Mouse (Mus musculus): ENCODE data around the gene Smug1. TPM values are rescaled to one million over a fixed set of nuclear protein-coding genes. Genes with fewer than 3 reads are reported as not detected.

Smug1 gene
- polyA plus RNA-seq, 1 experiment from 2014 or later = 3.8 TPM

DNA sequence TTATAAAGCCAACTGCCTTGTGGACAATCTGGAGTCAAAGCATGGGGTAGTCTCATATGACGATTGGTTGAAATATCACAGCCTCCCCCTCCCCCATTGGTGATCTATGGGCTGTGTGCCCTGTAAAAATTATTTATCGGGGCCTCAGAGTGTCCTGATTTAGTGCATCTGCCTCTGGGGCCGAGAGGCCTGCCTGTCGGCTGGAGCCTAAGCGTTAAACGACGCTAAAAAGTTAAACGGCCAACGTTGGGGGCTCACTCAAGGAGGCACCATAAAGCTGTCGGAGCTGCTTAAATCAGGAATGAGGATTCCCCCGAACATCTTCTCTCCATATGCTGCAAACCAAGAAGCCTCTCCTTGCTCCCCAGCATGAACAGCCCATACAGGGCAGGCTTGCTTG, 46.3 kb downstream of the Smug1 start:
- no peak overlapping the region for H3K4me2 ChIP-seq (ENCODE audit: low read depth, low read length)
- no peaks in the 10 kb centered on the region for H3K4me1 ChIP-seq (ENCODE audit: insufficient read depth)
- peaks cover 44% of the 10 kb centered on the region for H3K27me3 ChIP-seq (ENCODE audit: insufficient read depth, low read length)
- H3K9me3 ChIP-seq (ENCODE audit: low read length) = no peaks in the 10 kb centered on the region
- WGBS (ENCODE audit: insufficient replicate concordance) = 43% methylated on average over 11 of the region's 11 CpGs
- ATAC-seq (no peak), DNase-seq (no peak)
- no peak overlapping the region for H3K4me3 ChIP-seq (ENCODE audit: low read depth, low read length)
- H3K9ac ChIP-seq (replicated peaks) = no peak overlapping the region
- no peak overlapping the region for H3K27ac ChIP-seq (ENCODE audit: low read depth)
- H3K36me3 ChIP-seq (replicated peaks; ENCODE audit: insufficient read depth, low read length) = no peaks in the 10 kb centered on the region
- TF ChIP-seq CTCF (IDR thresholded peaks at IDR 0.05; ENCODE audit: low read depth) (no peak), EP300 (IDR thresholded peaks at IDR 0.05; ENCODE audit: low read depth) (no peak)

- H3K4me2 ChIP-seq (ENCODE audit: low read depth, low read length) = no peak overlapping the region
- no peak for ATAC-seq
Measured at GRCm38 (mm10) chr15:103115726-103116125, 51.2 kb downstream of the Smug1 start.

DNA sequence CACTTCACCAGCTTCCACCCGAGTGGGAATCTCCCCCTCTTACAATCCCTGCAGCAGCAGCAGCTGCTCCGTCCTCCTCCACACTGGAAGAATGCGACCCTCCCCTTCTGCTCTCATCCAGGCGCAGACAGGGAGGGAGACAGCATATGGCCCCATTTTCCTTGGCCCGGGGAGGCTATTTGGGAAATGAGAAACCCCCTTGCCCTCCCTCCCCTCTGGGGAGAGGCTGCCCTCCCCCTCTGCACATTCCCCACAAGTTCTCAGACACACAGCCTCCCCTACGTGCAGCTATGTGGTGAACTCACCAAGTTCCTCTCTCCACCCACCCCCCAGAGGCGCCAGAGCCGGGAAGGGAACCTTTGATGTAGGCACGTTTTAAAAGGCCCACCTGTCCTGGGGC, 51.6 kb downstream of the Smug1 start:
- ATAC-seq = no peak
- TF ChIP-seq EP300 (IDR thresholded peaks at IDR 0.05; ENCODE audit: low read depth) = no peak
- TF ChIP-seq CTCF (IDR thresholded peaks at IDR 0.05; ENCODE audit: low read depth) = no peak

More at GRCm38 (mm10) chr15:103115726-103116125, 51.2 kb downstream of the Smug1 start:
- TF ChIP-seq EP300 (IDR thresholded peaks at IDR 0.05; ENCODE audit: low read depth) (no peak), CTCF (IDR thresholded peaks at IDR 0.05; ENCODE audit: low read depth) (no peak)
- no peak for DNase-seq
- WGBS (ENCODE audit: insufficient replicate concordance) = 49% methylated on average over 5 of the region's 5 CpGs
- Histone ChIP-seq H3K9ac (replicated peaks) (no peak overlapping the region), H3K36me3 (replicated peaks; ENCODE audit: insufficient read depth, low read length) (no peaks in the 10 kb centered on the region), H3K4me1 (ENCODE audit: insufficient read depth) (no peaks in the 10 kb centered on the region), H3K4me3 (ENCODE audit: low read depth, low read length) (no peak overlapping the region), H3K27me3 (ENCODE audit: insufficient read depth, low read length) (peaks cover 55% of the 10 kb centered on the region), H3K27ac (ENCODE audit: low read depth) (no peak overlapping the region), H3K9me3 (ENCODE audit: low read length) (no peaks in the 10 kb centered on the region)

DNA sequence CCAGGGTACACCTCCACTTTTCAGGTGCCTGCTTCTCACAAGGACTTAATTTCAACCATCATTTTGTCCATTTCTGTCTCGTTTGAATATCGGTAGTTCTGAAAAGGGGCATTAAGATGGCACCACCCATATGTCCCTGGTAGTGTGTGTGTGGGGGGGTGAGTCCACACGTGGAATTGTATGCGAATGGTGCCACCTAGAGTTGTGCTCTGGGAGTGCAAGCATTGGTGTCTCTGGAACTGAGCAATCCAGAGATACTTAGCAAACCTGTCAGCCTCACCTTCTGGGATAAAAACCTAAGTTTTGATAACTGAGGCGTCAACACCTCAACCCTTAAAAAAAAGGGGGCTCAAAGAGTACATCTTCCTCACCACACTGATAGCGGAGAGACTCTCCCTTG, 53.8 kb downstream of the Smug1 start:
- no peaks in the 10 kb centered on the region for H3K36me3 ChIP-seq (replicated peaks; ENCODE audit: insufficient read depth, low read length)
- H3K9me3 ChIP-seq (ENCODE audit: low read length) = no peaks in the 10 kb centered on the region
- H3K4me1 ChIP-seq (ENCODE audit: insufficient read depth) = no peaks in the 10 kb centered on the region
- H3K4me2 ChIP-seq (ENCODE audit: low read depth, low read length) = no peak overlapping the region
- peaks cover 51% of the 10 kb centered on the region for H3K27me3 ChIP-seq (ENCODE audit: insufficient read depth, low read length)
- no peak overlapping the region for H3K9ac ChIP-seq (replicated peaks)
- 74% methylated on average over 6 of the region's 6 CpGs for WGBS (ENCODE audit: insufficient replicate concordance)
- DNase-seq = no peak
- no peak overlapping the region for H3K27ac ChIP-seq (ENCODE audit: low read depth)
- no peak for ATAC-seq
- TF ChIP-seq EP300 (IDR thresholded peaks at IDR 0.05; ENCODE audit: low read depth) (no peak), CTCF (IDR thresholded peaks at IDR 0.05; ENCODE audit: low read depth) (no peak)
- H3K4me3 ChIP-seq (ENCODE audit: low read depth, low read length) = no peak overlapping the region

More for the DNA sequence above, 51.6 kb downstream of the Smug1 start:
- no peak overlapping the region for H3K27ac ChIP-seq (ENCODE audit: low read depth)
- no peak overlapping the region for H3K4me2 ChIP-seq (ENCODE audit: low read depth, low read length)
- H3K9ac ChIP-seq (replicated peaks) = no peak overlapping the region
- H3K27me3 ChIP-seq (ENCODE audit: insufficient read depth, low read length) = peaks cover 54% of the 10 kb centered on the region
- 9% methylated on average over 9 of the region's 9 CpGs for WGBS (ENCODE audit: insufficient replicate concordance)
- no peaks in the 10 kb centered on the region for H3K4me1 ChIP-seq (ENCODE audit: insufficient read depth)
- H3K36me3 ChIP-seq (replicated peaks; ENCODE audit: insufficient read depth, low read length) = no peaks in the 10 kb centered on the region
- DNase-seq = no peak
- no peaks in the 10 kb centered on the region for H3K9me3 ChIP-seq (ENCODE audit: low read length)
- H3K4me3 ChIP-seq (ENCODE audit: low read depth, low read length) = no peak overlapping the region

GRCm38 (mm10) chr15:103112309-103112708, 54.6 kb downstream of the Smug1 start:
- ATAC-seq (no peak), DNase-seq (no peak)
- no peaks in the 10 kb centered on the region for H3K4me1 ChIP-seq (ENCODE audit: insufficient read depth)
- TF ChIP-seq EP300 (IDR thresholded peaks at IDR 0.05; ENCODE audit: low read depth) = no peak
- TF ChIP-seq CTCF (IDR thresholded peaks at IDR 0.05; ENCODE audit: low read depth) = no peak
- H3K36me3 ChIP-seq (replicated peaks; ENCODE audit: insufficient read depth, low read length) = no peaks in the 10 kb centered on the region
- WGBS (ENCODE audit: insufficient replicate concordance) = 49% methylated on average over 2 of the region's 2 CpGs
- H3K9ac ChIP-seq (replicated peaks) = no peak overlapping the region
- H3K27ac ChIP-seq (ENCODE audit: low read depth) = no peak overlapping the region
- no peak overlapping the region for H3K4me3 ChIP-seq (ENCODE audit: low read depth, low read length)
- H3K9me3 ChIP-seq (ENCODE audit: low read length) = no peaks in the 10 kb centered on the region
- H3K4me2 ChIP-seq (ENCODE audit: low read depth, low read length) = no peak overlapping the region
- peaks cover 55% of the 10 kb centered on the region for H3K27me3 ChIP-seq (ENCODE audit: insufficient read depth, low read length)

DNA sequence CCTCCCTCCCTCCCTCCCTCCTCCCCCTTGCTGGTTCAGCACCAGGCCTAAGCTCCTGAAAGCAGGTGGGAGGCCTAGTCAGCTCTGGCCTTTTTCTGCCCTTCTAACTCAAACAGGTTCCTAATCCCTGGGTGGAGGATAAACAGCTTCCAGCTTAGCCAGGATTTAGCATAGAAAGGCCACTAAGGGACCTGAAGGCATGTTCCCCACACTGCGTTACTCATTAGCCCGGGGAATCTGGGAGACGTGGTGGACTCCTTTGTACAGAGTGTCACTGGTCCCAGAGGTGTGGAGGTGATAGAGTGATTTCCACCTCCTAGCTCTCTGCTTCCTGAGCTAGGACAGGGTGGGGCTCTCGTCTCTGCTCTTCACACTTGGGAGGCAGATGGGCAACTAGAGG, 57.0 kb downstream of the Smug1 start:
- no peaks in the 10 kb centered on the region for H3K4me1 ChIP-seq (ENCODE audit: insufficient read depth)
- no peak overlapping the region for H3K27ac ChIP-seq (ENCODE audit: low read depth)
- no peaks in the 10 kb centered on the region for H3K9me3 ChIP-seq (ENCODE audit: low read length)
- H3K27me3 ChIP-seq (ENCODE audit: insufficient read depth, low read length) = peaks cover 48% of the 10 kb centered on the region
- no peak overlapping the region for H3K4me3 ChIP-seq (ENCODE audit: low read depth, low read length)
- no peaks in the 10 kb centered on the region for H3K36me3 ChIP-seq (replicated peaks; ENCODE audit: insufficient read depth, low read length)
- TF ChIP-seq CTCF (IDR thresholded peaks at IDR 0.05; ENCODE audit: low read depth) (no peak), EP300 (IDR thresholded peaks at IDR 0.05; ENCODE audit: low read depth) (no peak)
- ATAC-seq (no peak), DNase-seq (no peak)
- no peak overlapping the region for H3K9ac ChIP-seq (replicated peaks)
- WGBS (ENCODE audit: insufficient replicate concordance) = 44% methylated on average over 4 of the region's 4 CpGs
- H3K4me2 ChIP-seq (ENCODE audit: low read depth, low read length) = no peak overlapping the region
